Mouse (Mus musculus) kidney, embryonic 14.5 days (tissue): ENCODE measurements at regions not wholly inside any gene's neighbourhood (a gene's known extent, or its start where the extent isn't known, plus 50 kb on each side); places are given as distances from the start of the nearest gene placed in this dataset.

ENCODE experiments used
- ATAC-seq: fragments of 200-750 bp; cut with Nextera tagmentation; 2 replicates; pipeline ENCODE4 v1.8.0; 2017; ENCODE audit warnings: moderate number of reproducible peaks, mild to moderate bottlenecking, moderate TSS enrichment, moderate library complexity; ENCODE audit not compliant: low FRiP score, low TSS enrichment
- H3K27ac ChIP-seq: fragments of 300-500 bp; sonication (generic); 2 replicates; pipeline ENCODE4 v1.5.1; 2014; ENCODE audit warnings: low read depth, mild to moderate bottlenecking, low read length, moderate library complexity, mixed read lengths
- H3K27me3 ChIP-seq: fragments of 300-500 bp; sonication (generic); 2 replicates; pipeline ENCODE4 v1.6.1; 2014; ENCODE audit warnings: mild to moderate bottlenecking, low read length; ENCODE audit not compliant: control insufficient read depth, insufficient read depth
- H3K36me3 ChIP-seq: fragments of 300-500 bp; sonication (generic); 2 replicates; pipeline ENCODE4 v1.6.1; 2014; ENCODE audit warnings: low read length, mixed read lengths; ENCODE audit not compliant: control insufficient read depth, insufficient read depth
- H3K4me1 ChIP-seq: fragments of 300-500 bp; sonication (generic); 2 replicates; pipeline ENCODE4 v1.6.1; 2014; ENCODE audit warnings: low read length, mixed read lengths; ENCODE audit not compliant: control insufficient read depth, insufficient read depth
- H3K4me2 ChIP-seq: fragments of 300-500 bp; sonication (generic); replicated peaks from 2 replicates; pipeline ENCODE4 v1.6.1; 2014; ENCODE audit warnings: low read depth, mild to moderate bottlenecking, low read length
- H3K4me3 ChIP-seq: fragments of 300-500 bp; sonication (generic); 2 replicates; pipeline ENCODE4 v1.5.1; 2014; ENCODE audit warnings: mild to moderate bottlenecking, low read length
- H3K9ac ChIP-seq: fragments of 300-500 bp; sonication (generic); 2 replicates; pipeline ENCODE4 v1.6.1; 2014; ENCODE audit warnings: low read depth, mild to moderate bottlenecking, low read length, moderate library complexity
- H3K9me3 ChIP-seq: fragments of 300-500 bp; sonication (generic); 2 replicates; pipeline ENCODE4 v1.6.1; 2016; ENCODE audit warnings: low read length; ENCODE audit not compliant: control insufficient read depth
- WGBS: fragments of 180-500 bp; shearing (Covaris S2); extraction: QIAGEN DNeasy Blood & Tissue Kit; methylation state at CpG from one replicate; pipeline ENCODE4 v1.1.7; 2014; 5-methylcytosine and 5-hydroxymethylcytosine counted together

- H3K4me3 ChIP-seq = no peak overlapping the region
- no peak overlapping the region for H3K9ac ChIP-seq
- WGBS = 59% methylated on average over 1 of the region's 1 CpGs
- no peaks in the 10 kb centered on the region for H3K9me3 ChIP-seq
- no peaks in the 10 kb centered on the region for H3K36me3 ChIP-seq
- no peak overlapping the region for H3K27ac ChIP-seq
- no peak for ATAC-seq
- no peaks in the 10 kb centered on the region for H3K27me3 ChIP-seq
- no peak overlapping the region for H3K4me2 ChIP-seq
- no peaks in the 10 kb centered on the region for H3K4me1 ChIP-seq
These were observed 196.8 kb upstream of the Xylt1 start for GRCm38 (mm10) chr7:117184011-117184410.

GRCm38 (mm10) chr7:117185891-117186290 lies 194.9 kb upstream of the Xylt1 start:
- Histone ChIP-seq H3K9ac (no peak overlapping the region), H3K4me3 (no peak overlapping the region), H3K4me2 (no peak overlapping the region), H3K4me1 (no peaks in the 10 kb centered on the region), H3K27me3 (no peaks in the 10 kb centered on the region), H3K27ac (no peak overlapping the region), H3K36me3 (no peaks in the 10 kb centered on the region), H3K9me3 (no peaks in the 10 kb centered on the region)
- WGBS = 94% methylated on average over 1 of the region's 1 CpGs
- no peak for ATAC-seq

GRCm38 (mm10) chr7:117196611-117197010 lies 184.2 kb upstream of the Xylt1 start:
- H3K4me1 ChIP-seq = no peaks in the 10 kb centered on the region
- no peak overlapping the region for H3K4me2 ChIP-seq
- no peak for ATAC-seq
- no peaks in the 10 kb centered on the region for H3K36me3 ChIP-seq
- H3K9me3 ChIP-seq = no peaks in the 10 kb centered on the region
- no peaks in the 10 kb centered on the region for H3K27me3 ChIP-seq
- no peak overlapping the region for H3K4me3 ChIP-seq
- 74% methylated on average over 3 of the region's 3 CpGs for WGBS
- no peak overlapping the region for H3K9ac ChIP-seq
- no peak overlapping the region for H3K27ac ChIP-seq

- no peaks in the 10 kb centered on the region for H3K27me3 ChIP-seq
- peak; percentile 71; the same call in 1 of the 2 replicates for ATAC-seq
- no peaks in the 10 kb centered on the region for H3K36me3 ChIP-seq
- H3K9ac ChIP-seq = no peak overlapping the region
- H3K4me2 ChIP-seq = no peak overlapping the region
- no peak overlapping the region for H3K4me3 ChIP-seq
- no peaks in the 10 kb centered on the region; the same call in 1 of the 2 replicates for H3K4me1 ChIP-seq
- no peak overlapping the region for H3K27ac ChIP-seq
- no peaks in the 10 kb centered on the region for H3K9me3 ChIP-seq
These were observed 154.5 kb upstream of the Xylt1 start for GRCm38 (mm10) chr7:117226294-117226693.

GRCm38 (mm10) chr7:117229619-117230018 lies 151.2 kb upstream of the Xylt1 start:
- ATAC-seq = no peak
- WGBS = 68% methylated on average over 5 of the region's 5 CpGs
- no peaks in the 10 kb centered on the region for H3K36me3 ChIP-seq

GRCm38 (mm10) chr7:117256819-117257218 lies 124.0 kb upstream of the Xylt1 start:
- H3K27ac ChIP-seq = no peak overlapping the region
- no peak overlapping the region for H3K9ac ChIP-seq
- WGBS = 89% methylated on average over 9 of the region's 9 CpGs
- H3K9me3 ChIP-seq = no peaks in the 10 kb centered on the region
- H3K4me3 ChIP-seq = no peak overlapping the region
- no peak overlapping the region for H3K4me2 ChIP-seq
- no peaks in the 10 kb centered on the region for H3K27me3 ChIP-seq
- H3K36me3 ChIP-seq = no peaks in the 10 kb centered on the region
- ATAC-seq = no peak
- H3K4me1 ChIP-seq = no peaks in the 10 kb centered on the region

More at GRCm38 (mm10) chr7:117229619-117230018, 151.2 kb upstream of the Xylt1 start:
- no peak overlapping the region for H3K27ac ChIP-seq
- H3K4me3 ChIP-seq = no peak overlapping the region
- H3K4me1 ChIP-seq = no peaks in the 10 kb centered on the region; the same call in 1 of the 2 replicates
- no peak overlapping the region for H3K4me2 ChIP-seq
- H3K9ac ChIP-seq = no peak overlapping the region
- H3K27me3 ChIP-seq = no peaks in the 10 kb centered on the region
- H3K9me3 ChIP-seq = no peaks in the 10 kb centered on the region

- no peak overlapping the region for H3K9ac ChIP-seq
- no peak overlapping the region for H3K4me2 ChIP-seq
- H3K9me3 ChIP-seq = no peaks in the 10 kb centered on the region
- no peaks in the 10 kb centered on the region for H3K36me3 ChIP-seq
- no peak overlapping the region for H3K27ac ChIP-seq
- no peak overlapping the region for H3K4me3 ChIP-seq
- no peaks in the 10 kb centered on the region for H3K4me1 ChIP-seq
- whole genome bisulfite sequencing = 77% methylated on average over 5 of the region's 5 CpGs
- no peaks in the 10 kb centered on the region for H3K27me3 ChIP-seq
- no peak for ATAC-seq
These were observed 122.2 kb upstream of the Xylt1 start for GRCm38 (mm10) chr7:117258557-117258956.

GRCm38 (mm10) chr7:117259151-117259550 lies 121.6 kb upstream of the Xylt1 start:
- no peak for ATAC-seq
- no peak overlapping the region for H3K27ac ChIP-seq
- H3K27me3 ChIP-seq = no peaks in the 10 kb centered on the region
- 59% methylated on average over 5 of the region's 5 CpGs for WGBS
- H3K4me3 ChIP-seq = no peak overlapping the region
- H3K36me3 ChIP-seq = no peaks in the 10 kb centered on the region
- no peaks in the 10 kb centered on the region for H3K9me3 ChIP-seq
- H3K4me1 ChIP-seq = no peaks in the 10 kb centered on the region
- H3K9ac ChIP-seq = no peak overlapping the region
- no peak overlapping the region for H3K4me2 ChIP-seq

GRCm38 (mm10) chr7:117259674-117260294 lies 121.0 kb upstream of the Xylt1 start:
- Histone ChIP-seq H3K4me3 (no peak overlapping the region), H3K36me3 (no peaks in the 10 kb centered on the region), H3K4me1 (no peaks in the 10 kb centered on the region), H3K4me2 (no peak overlapping the region), H3K9ac (no peak overlapping the region), H3K27ac (no peak overlapping the region), H3K9me3 (no peaks in the 10 kb centered on the region), H3K27me3 (no peaks in the 10 kb centered on the region)
- WGBS = 80% methylated on average over 6 of the region's 6 CpGs
- ATAC-seq = no peak
